Mouse (Mus musculus) G1E (cell line): Measurements from ENCODE around the gene Grin2c.

Source experiments
- CTCF ChIP-seq: IDR thresholded peaks from 2 replicates; pipeline ENCODE4 v1.5.1; 2012; ENCODE audit warnings: low read depth, low read length, inconsistent platforms, mixed read lengths
- GATA1 ChIP-seq: IDR thresholded peaks from 2 replicates; pipeline ENCODE4 v1.6.1; 2012; ENCODE audit warnings: borderline replicate concordance, low read length, inconsistent platforms, mixed read lengths
- GATA2 ChIP-seq: IDR thresholded peaks from 2 replicates; pipeline ENCODE4 v1.6.1; 2012; ENCODE audit warnings: low read depth, low read length, inconsistent platforms, borderline replicate concordance
- POLR2AphosphoS5 ChIP-seq: IDR thresholded peaks from 2 replicates; pipeline ENCODE4 v1.6.1; 2012; ENCODE audit warnings: low read depth, low read length, inconsistent platforms; ENCODE audit not compliant: insufficient replicate concordance
- TAL1 ChIP-seq: conservative IDR thresholded peaks from 2 replicates; pipeline ENCODE4 v1.6.1; 2012; ENCODE audit warnings: low read depth, low read length, inconsistent platforms, mixed read lengths

DNA sequence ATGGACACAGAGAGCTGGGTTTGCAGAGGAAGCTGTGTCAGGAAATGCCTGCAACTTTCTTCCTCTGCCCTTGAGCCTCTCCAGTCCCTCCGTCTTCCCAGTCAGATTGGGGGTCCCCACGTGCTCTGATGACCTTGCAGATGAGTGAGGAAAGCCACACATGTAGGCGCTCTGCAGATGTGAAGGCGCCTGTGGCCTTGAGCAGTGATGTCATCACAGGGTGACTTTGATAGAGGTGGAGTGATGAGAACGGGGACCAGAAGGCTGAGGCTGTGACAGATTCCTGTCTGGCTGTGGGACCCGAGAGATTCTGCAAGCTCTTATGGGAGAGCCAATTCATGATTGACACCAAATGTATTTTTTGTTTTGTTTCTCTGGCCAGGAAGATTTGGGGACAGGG, 43.2 kb downstream of the Grin2c start:
- no peak for TF ChIP-seq CTCF
- no peak for TF ChIP-seq GATA2
- no peak for TF ChIP-seq GATA1
- no peak for TF ChIP-seq TAL1
- TF ChIP-seq POLR2AphosphoS5 = no peak
